Mouse (Mus musculus) frontal cortex, postnatal 10 days (tissue): ENCODE results near the gene Gm16253.
"Not testable (repeated sequence)": the region's sequence is repeated elsewhere in the genome, so short reads cannot be mapped to it uniquely, and the experiment has no call there.

Source experiments
- DNase-seq, 2 experiments: peaks; one replicate each; pipeline ENCODE4 v3.0.0; 2022; ENCODE audit warnings: low spot score in 2 of 2, mixed read lengths in 1 of 2

Gm16253 gene

GRCm38 (mm10) chr3:96598156-96599068 is 21.6 kb downstream of the Gm16253 start:
- DNase-seq: peak in 1 of 2 experiments; percentile 75

- DNase-seq: no peak
These were observed 22.2 kb downstream of the Gm16253 start for GRCm38 (mm10) chr3:96599069-96599393.

GRCm38 (mm10) chr3:96599411-96599810 is 22.6 kb downstream of the Gm16253 start:
- DNase-seq: no peak

GRCm38 (mm10) chr3:96600639-96601250 is 24.0 kb downstream of the Gm16253 start, which contains the start of gene Lix1l:
Lix1l (plus strand) TSS chr3:96601149.
- peak; percentile 92 to 93 for DNase-seq

GRCm38 (mm10) chr3:96601251-96601787 is 24.5 kb downstream of the Gm16253 start:
- DNase-seq: peak in 1 of 2 experiments; percentile 64

GRCm38 (mm10) chr3:96601941-96602703 is 25.3 kb downstream of the Gm16253 start:
- no peak for DNase-seq

- no peak for DNase-seq
These were observed 25.9 kb downstream of the Gm16253 start for GRCm38 (mm10) chr3:96602704-96603084.

- no peak for DNase-seq
These were observed 26.5 kb downstream of the Gm16253 start for GRCm38 (mm10) chr3:96603311-96603710.

GRCm38 (mm10) chr3:96606007-96606406 is 29.2 kb downstream of the Gm16253 start:
- DNase-seq: not testable (repeated sequence)

- no peak for DNase-seq
These were observed 29.8 kb downstream of the Gm16253 start for GRCm38 (mm10) chr3:96606618-96607017.

GRCm38 (mm10) chr3:96617941-96618340 is 41.2 kb downstream of the Gm16253 start:
- DNase-seq: no peak

GRCm38 (mm10) chr3:96623201-96623600 is 46.4 kb downstream of the Gm16253 start:
- no peak for DNase-seq

- peak; percentile 93 to 96 for DNase-seq
These were observed 53.2 kb downstream of the Gm16253 start, which contains the start of gene Rbm8a for GRCm38 (mm10) chr3:96629729-96630600. Rbm8a (plus strand) TSS chr3:96629933.
